Mouse (Mus musculus) colon, adult 2 months (tissue): ENCODE data around the gene Gm12800. TPM values are rescaled to one million over a fixed set of nuclear protein-coding genes. Genes with fewer than 3 reads are reported as not detected.

ENCODE experiments used
- polyA plus RNA-seq: library from polyadenylated mRNA; depleted of rRNA; stranded (reverse); fragments of >200 nt; gene quantifications from 2 replicates; pipeline ENCODE4 v1.2.3, GENCODE M21; 2012; rRNA removed

Gene Gm12800
- not detected in 2 replicates for polyA plus RNA-seq

GRCm38 (mm10) chr4:101908821-101909220 is at the start of gene Gm12800:
TSS of gene Gm12800 (plus strand) at chr4:101909121.

GRCm38 (mm10) chr4:101893656-101894420 is 15.1 kb upstream of the Gm12800 start, which contains the start of gene C130073F10Rik:
TSS of gene C130073F10Rik (minus strand) at chr4:101893789.

GRCm38 (mm10) chr4:101940107-101940506 is 31.2 kb downstream of the Gm12800 start, which contains the start of gene Gm12794:
TSS of gene Gm12794 (plus strand) at chr4:101940407.

Other genes with a start within 250 kb of the Gm12800 start
- 1.4 and 2.0 TPM in 2 replicates for gene Lepr, start 191.7 kb upstream of the Gm12800 start, polyA plus RNA-seq
- not detected in 2 replicates for gene B020004J07Rik, start 65.1 kb upstream of the Gm12800 start, polyA plus RNA-seq
- gene C130073F10Rik, start 15.3 kb upstream of the Gm12800 start, polyA plus RNA-seq = not detected in 2 replicates
- gene Gm12794, start 31.3 kb downstream of the Gm12800 start, polyA plus RNA-seq = not detected in 2 replicates
- not detected in 2 replicates for gene Gm12790, start 71.9 kb downstream of the Gm12800 start, polyA plus RNA-seq
- gene Gm12789, start 77.5 kb downstream of the Gm12800 start, polyA plus RNA-seq = not detected in 2 replicates
- gene Pde4b, start 178.4 kb downstream of the Gm12800 start, polyA plus RNA-seq = 4.1 and 4.4 TPM in 2 replicates